8 mouse cellular contexts compared by ENCODE assay signal in the genomic region with DNA sequence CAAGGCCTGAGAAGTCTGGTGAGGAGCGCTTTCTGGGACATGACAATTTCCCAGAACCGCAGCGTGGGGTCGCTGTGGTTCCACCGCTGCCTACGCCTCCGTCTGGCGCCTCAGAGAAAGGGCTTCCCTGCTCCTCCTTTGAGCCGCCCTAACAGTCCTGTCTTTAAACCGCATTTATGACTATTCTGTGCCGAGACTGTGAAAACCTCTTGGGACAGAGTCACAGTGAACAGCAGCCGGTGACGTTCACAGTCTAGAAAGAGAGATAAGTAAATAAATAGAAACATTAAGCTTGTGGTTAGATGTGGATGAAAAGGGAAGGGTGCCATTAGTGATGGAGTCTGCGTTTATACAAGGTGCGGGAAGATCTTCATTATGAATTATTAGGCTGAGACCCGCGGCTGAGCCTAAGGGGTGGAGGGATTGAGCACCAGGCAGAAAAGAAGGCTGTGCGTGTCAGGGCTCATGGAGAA. TPM values are rescaled to one million over a fixed set of nuclear protein-coding genes. Genes with fewer than 3 reads are reported as not detected.
DNase-seq lines count a peak whose midpoint lies in the region; ATAC-seq lines count a peak whose summit lies in the region.

No protein-coding gene starts in this region.

- H3K27ac ChIP-seq in embryonic facial prominence, embryonic 12.5 days = no peak overlapping the region
- H3K27ac ChIP-seq in heart, embryonic 11.5 days (ENCODE audit: low read depth, low read length) = no peak overlapping the region
- H3K27ac ChIP-seq in liver, embryonic 15.5 days (replicated peaks) = no peak overlapping the region
- no peak overlapping the region for H3K27ac ChIP-seq in neural tube, embryonic 12.5 days

- peak overlapping the region; percentile 9; the same call in 1 of the 2 replicates for H3K4me3 ChIP-seq in embryonic facial prominence, embryonic 12.5 days
- H3K4me3 ChIP-seq in heart, embryonic 11.5 days (ENCODE audit: low read depth, low read length) = peak overlapping the region; percentile 1; the same call in 1 of the 2 replicates
- H3K4me3 ChIP-seq in liver, embryonic 15.5 days (replicated peaks) = no peak overlapping the region
- peak overlapping the region; percentile 22 for H3K4me3 ChIP-seq in neural tube, embryonic 12.5 days

- H3K36me3 ChIP-seq in embryonic facial prominence, embryonic 12.5 days = no peaks in the 10 kb centered on the region
- H3K36me3 ChIP-seq in heart, embryonic 11.5 days (ENCODE audit: control insufficient read depth, insufficient read depth, low read length) = no peaks in the 10 kb centered on the region
- H3K36me3 ChIP-seq in liver, embryonic 15.5 days (replicated peaks) = no peaks in the 10 kb centered on the region
- no peaks in the 10 kb centered on the region for H3K36me3 ChIP-seq in neural tube, embryonic 12.5 days

- DNase-seq in CD8-positive naive resting alpha-beta T cell, adult 2 months (ENCODE audit: low read depth in 2 of 2, low spot score in 2 of 2) = peak; percentile 27 to 40
- DNase-seq in adrenal gland, postnatal 36 days = peak; percentile 62 to 75
- peak; percentile 76 for DNase-seq in kidney, postnatal 10 days
- peak; percentile 74 for DNase-seq in testis, postnatal 10 days (ENCODE audit: low spot score)

- H3K4me1 ChIP-seq in embryonic facial prominence, embryonic 12.5 days = peaks cover 16% of the 10 kb centered on the region; the same call in 1 of the 2 replicates
- no peaks in the 10 kb centered on the region for H3K4me1 ChIP-seq in heart, embryonic 11.5 days (ENCODE audit: control insufficient read depth, insufficient read depth, low read length)
- H3K4me1 ChIP-seq in liver, embryonic 15.5 days (replicated peaks) = peaks cover 9% of the 10 kb centered on the region
- 0 out of 2 replicates have a peak, but pooled peaks cover 8% of the 10 kb centered on the region for H3K4me1 ChIP-seq in neural tube, embryonic 12.5 days

- H3K4me2 ChIP-seq in embryonic facial prominence, embryonic 12.5 days (replicated peaks) = peak overlapping the region; percentile 39
- H3K4me2 ChIP-seq in heart, embryonic 11.5 days = peak overlapping the region; percentile 47
- peak overlapping the region; percentile 41; the same call in 1 of the 2 replicates for H3K4me2 ChIP-seq in liver, embryonic 15.5 days
- peak overlapping the region; percentile 57 for H3K4me2 ChIP-seq in neural tube, embryonic 12.5 days (replicated peaks)

- ATAC-seq in embryonic facial prominence, embryonic 12.5 days (ENCODE audit: insufficient number of reproducible peaks, insufficient read depth, low FRiP score, low TSS enrichment) = 0 out of 2 replicates have a peak, but pooled peaks have one; percentile 43
- ATAC-seq in heart, embryonic 11.5 days (replicated peaks; ENCODE audit: insufficient number of reproducible peaks, low FRiP score, low TSS enrichment) = 0 out of 2 replicates have a peak, but pooled peaks have one; percentile 54
- peak; percentile 56; the same call in 1 of the 2 replicates for ATAC-seq in liver, embryonic 15.5 days (ENCODE audit: insufficient read depth)
- peak; percentile 82 for ATAC-seq in neural tube, embryonic 12.5 days (ENCODE audit: low FRiP score, low read depth)

- H3K9me3 ChIP-seq in embryonic facial prominence, embryonic 12.5 days = no peaks in the 10 kb centered on the region
- no peaks in the 10 kb centered on the region for H3K9me3 ChIP-seq in heart, embryonic 11.5 days (replicated peaks; ENCODE audit: control insufficient read depth, low read length)
- H3K9me3 ChIP-seq in liver, embryonic 15.5 days (replicated peaks) = no peaks in the 10 kb centered on the region
- H3K9me3 ChIP-seq in neural tube, embryonic 12.5 days = no peaks in the 10 kb centered on the region

- H3K9ac ChIP-seq in embryonic facial prominence, embryonic 12.5 days = no peak overlapping the region
- H3K9ac ChIP-seq in heart, embryonic 11.5 days (ENCODE audit: low read depth, low read length) = peak overlapping the region; percentile 1; the same call in 1 of the 2 replicates
- H3K9ac ChIP-seq in liver, embryonic 15.5 days = no peak overlapping the region
- H3K9ac ChIP-seq in neural tube, embryonic 12.5 days = peak overlapping the region; percentile 53; the same call in 1 of the 2 replicates

- no peaks in the 10 kb centered on the region; the same call in 1 of the 2 replicates for H3K27me3 ChIP-seq in embryonic facial prominence, embryonic 12.5 days
- H3K27me3 ChIP-seq in heart, embryonic 11.5 days (ENCODE audit: control insufficient read depth, insufficient read depth, low read length) = no peaks in the 10 kb centered on the region
- peaks cover 21% of the 10 kb centered on the region for H3K27me3 ChIP-seq in liver, embryonic 15.5 days
- H3K27me3 ChIP-seq in neural tube, embryonic 12.5 days (replicated peaks) = peaks cover 6% of the 10 kb centered on the region; the same call in 1 of the 2 replicates

- 10% methylated on average over 18 of the region's 18 CpGs for WGBS in embryonic facial prominence, embryonic 12.5 days
- 11% methylated on average over 18 of the region's 18 CpGs for WGBS in heart, embryonic 11.5 days (ENCODE audit: insufficient replicate concordance)
- WGBS in liver, embryonic 15.5 days (ENCODE audit: insufficient replicate concordance) = 12% methylated on average over 18 of the region's 18 CpGs
- 5% methylated on average over 18 of the region's 18 CpGs for WGBS in neural tube, embryonic 12.5 days

RNA-seq across cellular contexts. Expression of a gene that starts 59.1 kb away (rescaled TPM):
- total RNA-seq in adrenal gland, postnatal 36 days (2021) = 1 to 10 TPM; 8.4 to 9.6 TPM
- polyA plus RNA-seq in embryonic facial prominence, embryonic 12.5 days (2016; fragmentation: Nextera tagmentation; extraction: Ambion mirVana) = 26.6 and 29.8 TPM in 2 replicates
- 29.7 and 32.1 TPM in 2 replicates for polyA plus RNA-seq in heart, embryonic 11.5 days (2014; fragmentation: Nextera tagmentation; extraction: Ambion mirVana)
- polyA plus RNA-seq in liver, embryonic 15.5 days (2015; fragmentation: Nextera tagmentation; extraction: Ambion mirVana) = 81.7 and 84.5 TPM in 2 replicates
- 19.0 and 21.6 TPM in 2 replicates for polyA plus RNA-seq in neural tube, embryonic 12.5 days (2016; fragmentation: Nextera tagmentation; extraction: Ambion mirVana)

Comparison
In these comparisons a context has a peak if more than half of its experiments do, and no peak if none do; other contexts are left out.
1. H3K9ac ChIP-seq: peak in heart, embryonic 11.5 days (single experiment) and neural tube, embryonic 12.5 days (single experiment); none in embryonic facial prominence, embryonic 12.5 days (single experiment) and liver, embryonic 15.5 days (single experiment).
2. Peak in every context shown above with its lines, with median percentiles within 50 percentile points of each other: DNase-seq, ATAC-seq and H3K4me2 ChIP-seq.